Comparison of ENCODE assay signal across 9 mouse cellular contexts in the genomic region with DNA sequence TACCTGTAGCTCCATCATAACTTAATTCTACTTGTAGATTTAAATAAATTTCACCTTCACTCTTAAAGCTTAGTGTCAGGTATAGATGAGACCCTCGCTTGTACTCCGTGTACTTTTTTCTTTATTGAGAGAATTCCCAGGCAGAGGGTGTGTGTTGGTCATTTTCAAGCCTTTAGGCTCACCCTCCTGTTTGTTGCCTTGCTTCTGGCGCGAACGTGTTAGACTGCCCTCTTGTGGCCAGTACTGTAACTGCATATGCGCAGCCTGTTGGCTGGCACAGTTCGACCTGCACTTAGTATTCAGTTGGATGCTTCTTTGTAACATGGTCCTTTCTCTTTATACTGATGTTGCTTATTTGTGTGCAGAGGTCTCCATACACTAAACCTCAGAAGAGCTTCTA.
DNase-seq lines count a peak whose midpoint lies in the region; ATAC-seq lines count a peak whose summit lies in the region.
"Had no signal": no experiment of that assay in that cellular context is flagged by ENCODE, and none has a peak within 500 bp of the region (broad histone marks: within the 10 kb centered on the region; RNA-seq: fewer than 3 reads in every experiment).

No protein-coding gene starts in this region.

- no peak overlapping the region for H3K27ac ChIP-seq in forebrain, embryonic 13.5 days
- no peak overlapping the region for H3K27ac ChIP-seq in midbrain, embryonic 16.5 days (ENCODE audit: low read length)
- H3K27ac ChIP-seq in stomach, embryonic 14.5 days (ENCODE audit: low read length), result no peak overlapping the region
- H3K27ac ChIP-seq: macrophage had no signal

- H3K4me3 ChIP-seq in forebrain, embryonic 13.5 days, result no peak overlapping the region
- no peak overlapping the region for H3K4me3 ChIP-seq in midbrain, embryonic 16.5 days (ENCODE audit: low read depth, low read length)
- H3K4me3 ChIP-seq in stomach, embryonic 14.5 days (ENCODE audit: low read depth, low read length), result no peak overlapping the region

- H3K36me3 ChIP-seq in forebrain, embryonic 13.5 days (ENCODE audit: poor library complexity, severe bottlenecking), result no peaks in the 10 kb centered on the region
- no peaks in the 10 kb centered on the region for H3K36me3 ChIP-seq in midbrain, embryonic 16.5 days (ENCODE audit: control insufficient read depth, insufficient read depth, low read length)
- H3K36me3 ChIP-seq in stomach, embryonic 14.5 days (ENCODE audit: control insufficient read depth, insufficient read depth, low read length), result no peaks in the 10 kb centered on the region

- WGBS in forebrain, embryonic 13.5 days, result 2% methylated on average over 7 of the region's 7 CpGs
- 4% methylated on average over 7 of the region's 7 CpGs for WGBS in midbrain, embryonic 16.5 days
- WGBS in stomach, embryonic 14.5 days, result 3% methylated on average over 7 of the region's 7 CpGs

- H3K9me3 ChIP-seq in forebrain, embryonic 13.5 days (replicated peaks), result no peaks in the 10 kb centered on the region
- H3K9me3 ChIP-seq in midbrain, embryonic 16.5 days (replicated peaks; ENCODE audit: control insufficient read depth, low read length, poor library complexity, severe bottlenecking), result no peaks in the 10 kb centered on the region
- H3K9me3 ChIP-seq in stomach, embryonic 14.5 days (ENCODE audit: control insufficient read depth, low read depth, low read length), result no peaks in the 10 kb centered on the region

- no peaks in the 10 kb centered on the region for H3K4me1 ChIP-seq in forebrain, embryonic 13.5 days
- H3K4me1 ChIP-seq in midbrain, embryonic 16.5 days (ENCODE audit: control insufficient read depth, insufficient read depth, low read length), result no peaks in the 10 kb centered on the region
- H3K4me1 ChIP-seq in stomach, embryonic 14.5 days (ENCODE audit: control insufficient read depth, insufficient read depth, low read length), result no peaks in the 10 kb centered on the region

- no peak overlapping the region for H3K9ac ChIP-seq in forebrain, embryonic 13.5 days
- H3K9ac ChIP-seq in midbrain, embryonic 16.5 days (ENCODE audit: low read depth, low read length), result no peak overlapping the region
- H3K9ac ChIP-seq in stomach, embryonic 14.5 days (replicated peaks; ENCODE audit: low read depth, low read length), result no peak overlapping the region

- intact Hi-C loops in left cerebral cortex, postnatal 25 days (cut with DNase I), result loop anchor here (2.0 kb wide), 2 partner anchors 74 to 172 kb away; partner anchors contain the start of gene Arrdc4

- H3K27me3 ChIP-seq in forebrain, embryonic 13.5 days, result no peaks in the 10 kb centered on the region
- no peaks in the 10 kb centered on the region for H3K27me3 ChIP-seq in midbrain, embryonic 16.5 days (ENCODE audit: control insufficient read depth, insufficient read depth, low read depth, low read length)
- H3K27me3 ChIP-seq in stomach, embryonic 14.5 days (ENCODE audit: control insufficient read depth, insufficient read depth, low read length), result no peaks in the 10 kb centered on the region

- no peak overlapping the region for H3K4me2 ChIP-seq in forebrain, embryonic 13.5 days
- no peak overlapping the region for H3K4me2 ChIP-seq in midbrain, embryonic 16.5 days (ENCODE audit: low read length)
- H3K4me2 ChIP-seq in stomach, embryonic 14.5 days (replicated peaks; ENCODE audit: low read depth, low read length), result no peak overlapping the region

- peak; percentile 64; the same call in 1 of the 2 replicates for ATAC-seq in cerebellum, adult (ENCODE audit: insufficient number of reproducible peaks, low FRiP score, low TSS enrichment)
- peak; percentile 72 for ATAC-seq in forebrain, embryonic 13.5 days
- ATAC-seq in midbrain, embryonic 16.5 days, result peak; percentile 67; the same call in 1 of the 2 replicates
- ATAC-seq in stomach, embryonic 14.5 days (ENCODE audit: insufficient number of reproducible peaks, insufficient read depth, low FRiP score, low read depth), result 0 out of 2 replicates have a peak, but pooled peaks have one; percentile 65

- peak; percentile 21 for DNase-seq in spleen, adult 12 weeks (ENCODE audit: low spot score)
- no peak for DNase-seq in spleen, postnatal 14 days (ENCODE audit: low spot score in 2 of 2)
- peak; percentile 65 for DNase-seq in induced T-regulatory cell, adult 2 months (ENCODE audit: low read depth)
- DNase-seq in left cerebral cortex, postnatal 25 days (ENCODE audit: low spot score in 2 of 2), result peak; percentile 59 to 67

Comparison
In these comparisons a context has a peak if more than half of its experiments do, and no peak if none do; other contexts are left out.
1. DNase-seq: peak in spleen, adult 12 weeks (single experiment), induced T-regulatory cell, adult 2 months (single experiment) and left cerebral cortex, postnatal 25 days (2 of 2); none in spleen, postnatal 14 days (0 of 2).
2. Peak in every context shown above with its lines, with median percentiles within 50 percentile points of each other: ATAC-seq.